Comparison of ENCODE assay signal across 14 mouse cellular contexts in genomic region chr16:25517114-25517868, GRCm38 (mm10).
"Had no signal": no experiment of that assay in that cellular context is flagged by ENCODE, and none has a peak within 500 bp of the region (broad histone marks: within the 10 kb centered on the region; RNA-seq: fewer than 3 reads in every experiment).

No protein-coding gene starts in this region.

- H3K9ac ChIP-seq: limb, embryonic 13.5 days; midbrain, embryonic 13.5 days; neural tube, embryonic 15.5 days had no signal

- H3K36me3 ChIP-seq: limb, embryonic 13.5 days; midbrain, embryonic 13.5 days; neural tube, embryonic 15.5 days had no signal

- DNase-seq: kidney, adult 2 months; kidney, postnatal 36 days; layer of hippocampus, adult 9-11 months; layer of hippocampus, postnatal 36 days; lung, adult 18-20 months; lung, postnatal 36 days; right cerebral cortex, adult 18-20 months; right cerebral cortex, postnatal 25 days; thymus, postnatal 4 days had no signal

- H3K4me1 ChIP-seq: limb, embryonic 13.5 days; midbrain, embryonic 13.5 days; neural tube, embryonic 15.5 days had no signal

- ATAC-seq: midbrain, embryonic 13.5 days had no signal

- H3K27me3 ChIP-seq: limb, embryonic 13.5 days; midbrain, embryonic 13.5 days; neural tube, embryonic 15.5 days had no signal

- H3K27ac ChIP-seq: kidney, postnatal 0 days; limb, embryonic 13.5 days; midbrain, embryonic 13.5 days; neural tube, embryonic 15.5 days had no signal

- H3K4me3 ChIP-seq: limb, embryonic 13.5 days; midbrain, embryonic 13.5 days; myocyte; neural tube, embryonic 15.5 days had no signal

- H3K4me2 ChIP-seq: limb, embryonic 13.5 days; midbrain, embryonic 13.5 days; neural tube, embryonic 15.5 days had no signal

- H3K9me3 ChIP-seq: limb, embryonic 13.5 days; midbrain, embryonic 13.5 days; neural tube, embryonic 15.5 days had no signal
